Mouse (Mus musculus) lung, adult 10 weeks (tissue): ENCODE measurements around the gene Galntl6. TPM values are rescaled to one million over a fixed set of nuclear protein-coding genes. Genes with fewer than 3 reads are reported as not detected.

Source experiments
- polyA plus RNA-seq: library from polyadenylated mRNA; stranded (reverse); fragments of 350-450 nt; fragmentation: Illumina TruSeq; extraction: RNeasy Lipid Tissue Mini Kit (QIAGEN cat#74804); gene quantifications from one replicate; pipeline ENCODE4 v1.2.3, GENCODE M21; 2014; ENCODE audit warnings: low read depth, low replicate concordance; ENCODE audit not compliant: insufficient read depth

Gene Galntl6
- not detected for polyA plus RNA-seq

DNA sequence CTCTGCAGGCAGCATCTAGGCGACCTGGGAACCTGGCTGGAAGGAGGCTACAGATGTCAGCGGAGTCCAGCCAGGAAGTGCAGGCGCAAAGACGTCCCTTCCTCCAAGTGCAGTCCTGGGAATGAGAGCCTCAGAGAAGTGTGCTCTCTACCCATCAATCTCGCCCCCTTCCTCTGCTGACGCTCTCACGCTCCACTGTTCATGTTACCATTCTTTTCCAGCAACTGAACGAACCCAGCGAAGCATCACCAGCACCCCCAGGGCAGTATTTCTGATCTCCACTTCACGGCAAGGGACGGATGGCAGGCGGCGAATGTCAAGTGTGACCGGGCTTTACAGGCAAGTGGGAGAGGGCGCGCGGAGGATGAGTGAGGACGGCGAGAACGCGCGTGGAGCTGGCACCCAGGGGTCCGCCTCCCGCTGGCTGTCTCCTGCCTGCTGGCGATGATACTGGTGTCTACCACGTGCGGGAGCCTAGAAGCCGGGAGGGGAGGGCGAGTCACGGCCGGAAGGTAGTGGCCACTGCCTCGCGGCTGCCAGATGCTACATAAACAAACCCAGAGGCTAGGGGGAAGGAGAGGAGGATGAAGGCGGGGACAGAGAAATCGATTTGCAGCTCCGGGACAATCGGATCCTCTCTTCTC is at the start of gene Galntl6:
TSS of gene Galntl6 (minus strand) at position 445 of the 644 bp plus-strand sequence.

GRCm38 (mm10) chr8:58911677-58912076 is 763 bp downstream of the Galntl6 start, which contains the start of gene BC030500:
Gene BC030500 (plus strand): TSS chr8:58911755.

Other genes with a start within 250 kb of the Galntl6 start
- not detected for gene BC030500, start 885 bp downstream of the Galntl6 start, polyA plus RNA-seq